In genomic region chr15:99370259-99370691, GRCm38 (mm10) we compare ENCODE assay signal across 8 mouse cellular contexts. TPM values are rescaled to one million over a fixed set of nuclear protein-coding genes. Genes with fewer than 3 reads are reported as not detected.
DNase-seq lines count a peak whose midpoint lies in the region; ATAC-seq and TF ChIP-seq lines count a peak whose summit lies in the region.

Gene Fmnl3, minus strand, starts transcription at chr15:99370482.

- peaks cover 8% of the 10 kb centered on the region for H3K27me3 ChIP-seq in CH12.LX (replicated peaks)
- H3K27me3 ChIP-seq in forebrain, embryonic 13.5 days = peaks cover 7% of the 10 kb centered on the region; the same call in 1 of the 2 replicates
- no peaks in the 10 kb centered on the region for H3K27me3 ChIP-seq in heart, postnatal 0 days (ENCODE audit: control insufficient read depth, insufficient read depth, low read length)
- peaks cover 47% of the 10 kb centered on the region for H3K27me3 ChIP-seq in liver, embryonic 15.5 days
- no peaks in the 10 kb centered on the region for H3K27me3 ChIP-seq in neural tube, embryonic 11.5 days (ENCODE audit: control insufficient read depth, insufficient read depth, low read length)
- H3K27me3 ChIP-seq in stomach, embryonic 16.5 days (ENCODE audit: control insufficient read depth, insufficient read depth, low read length) = peaks cover 3% of the 10 kb centered on the region; the same call in 1 of the 2 replicates

- peak within 1 kb of the TSS; percentile 83 for H3K4me2 ChIP-seq in CH12.LX (ENCODE audit: insufficient read depth, low read depth, poor library complexity, severe bottlenecking)
- peak within 1 kb of the TSS; percentile 73 for H3K4me2 ChIP-seq in forebrain, embryonic 13.5 days
- peak within 1 kb of the TSS; percentile 84 for H3K4me2 ChIP-seq in heart, postnatal 0 days (ENCODE audit: low read depth, low read length)
- peak within 1 kb of the TSS; percentile 70 for H3K4me2 ChIP-seq in liver, embryonic 15.5 days
- peak within 1 kb of the TSS; percentile 78 for H3K4me2 ChIP-seq in neural tube, embryonic 11.5 days (ENCODE audit: low read depth)
- H3K4me2 ChIP-seq in stomach, embryonic 16.5 days (ENCODE audit: low read depth, low read length) = peak within 1 kb of the TSS; percentile 78

- peak within 1 kb of the TSS; percentile 93 for H3K9ac ChIP-seq in CH12.LX (ENCODE audit: insufficient read depth, low read depth)
- peak within 1 kb of the TSS; percentile 87 for H3K9ac ChIP-seq in forebrain, embryonic 13.5 days
- H3K9ac ChIP-seq in heart, postnatal 0 days (replicated peaks; ENCODE audit: low read depth, low read length) = peak within 1 kb of the TSS; percentile 83
- H3K9ac ChIP-seq in liver, embryonic 15.5 days = peak within 1 kb of the TSS; percentile 56
- peak within 1 kb of the TSS; percentile 92 for H3K9ac ChIP-seq in neural tube, embryonic 11.5 days (ENCODE audit: low read length)
- H3K9ac ChIP-seq in stomach, embryonic 16.5 days (ENCODE audit: low read length) = peak within 1 kb of the TSS; percentile 91

- peak; percentile 97 for ATAC-seq in cerebellum, adult (ENCODE audit: insufficient number of reproducible peaks, low FRiP score, low TSS enrichment)
- peak; percentile 97 for ATAC-seq in forebrain, embryonic 13.5 days
- peak; percentile 97 for ATAC-seq in heart, postnatal 0 days (ENCODE audit: insufficient read depth, low read depth)
- ATAC-seq in liver, embryonic 15.5 days (ENCODE audit: insufficient read depth) = peak; percentile 80
- ATAC-seq in neural tube, embryonic 11.5 days (ENCODE audit: insufficient read depth, low FRiP score, low TSS enrichment) = peak; percentile 94
- ATAC-seq in stomach, embryonic 16.5 days (ENCODE audit: insufficient read depth, low FRiP score) = peak; percentile 96

- in situ Hi-C loops in CH12.LX (cut with MboI; ENCODE audit: low pct_ligation_motif_present, low pct_unique_long_range_greater_than_20kb, low sequenced_read_pairs) = loop anchor here (10.0 kb wide), 1 partner anchor 55 kb away; no protein-coding TSS in a partner anchor

- under 1% methylated on average over 36 of the region's 48 CpGs for WGBS in forebrain, embryonic 13.5 days
- under 1% methylated on average over 46 of the region's 48 CpGs for WGBS in heart, postnatal 0 days
- WGBS in liver, embryonic 15.5 days (ENCODE audit: insufficient replicate concordance) = under 1% methylated on average over 48 of the region's 48 CpGs
- WGBS in neural tube, embryonic 11.5 days = 0% methylated on average over 34 of the region's 48 CpGs
- under 1% methylated on average over 48 of the region's 48 CpGs for WGBS in stomach, embryonic 16.5 days

- peak; percentile 60; the same call in 1 of the 2 replicates for TF ChIP-seq POLR2A in CH12.LX (IDR thresholded peaks at IDR 0.05; ENCODE audit: low read depth, low read length)

- peaks cover 0 to 2% of the 10 kb centered on the region in 2 experiments for H3K36me3 ChIP-seq in CH12.LX (replicated peaks in 1 of 2; ENCODE audit: control insufficient read depth in 1 of 2, insufficient read depth in 1 of 2, low read length in 1 of 2)
- H3K36me3 ChIP-seq in forebrain, embryonic 13.5 days (ENCODE audit: poor library complexity, severe bottlenecking) = no peaks in the 10 kb centered on the region
- no peaks in the 10 kb centered on the region for H3K36me3 ChIP-seq in heart, postnatal 0 days (replicated peaks; ENCODE audit: control insufficient read depth, insufficient read depth, low read length)
- no peaks in the 10 kb centered on the region for H3K36me3 ChIP-seq in liver, embryonic 15.5 days (replicated peaks)
- H3K36me3 ChIP-seq in neural tube, embryonic 11.5 days (ENCODE audit: control insufficient read depth, insufficient read depth, low read length) = no peaks in the 10 kb centered on the region
- no peaks in the 10 kb centered on the region for H3K36me3 ChIP-seq in stomach, embryonic 16.5 days (ENCODE audit: control insufficient read depth, insufficient read depth, low read length)

- peaks cover 3 to 44% of the 10 kb centered on the region in 2 experiments; a peak in 3 of 4 replicates for H3K4me1 ChIP-seq in CH12.LX (ENCODE audit: control insufficient read depth in 1 of 2, insufficient read depth in 2 of 2)
- H3K4me1 ChIP-seq in forebrain, embryonic 13.5 days = peaks cover 14% of the 10 kb centered on the region
- no peaks in the 10 kb centered on the region; the same call in 1 of the 2 replicates for H3K4me1 ChIP-seq in heart, postnatal 0 days (ENCODE audit: control insufficient read depth, insufficient read depth)
- H3K4me1 ChIP-seq in liver, embryonic 15.5 days (replicated peaks) = peaks cover 25% of the 10 kb centered on the region
- H3K4me1 ChIP-seq in neural tube, embryonic 11.5 days (ENCODE audit: control insufficient read depth, insufficient read depth, low read length) = peaks cover 6% of the 10 kb centered on the region; the same call in 1 of the 2 replicates
- peaks cover 15% of the 10 kb centered on the region for H3K4me1 ChIP-seq in stomach, embryonic 16.5 days (ENCODE audit: control insufficient read depth, insufficient read depth, low read length)

- H3K79me2 ChIP-seq in CH12.LX (replicated peaks; ENCODE audit: control insufficient read depth, extremely low read depth, insufficient read depth, poor library complexity, severe bottlenecking) = peaks cover 32% of the 10 kb centered on the region

- peak; percentile 95 for DNase-seq in CH12.LX (ENCODE audit: extremely low read depth)
- DNase-seq in heart, postnatal 0 days (ENCODE audit: low spot score) = peak; percentile 85
- peak; percentile 95 to 98 for DNase-seq in kidney, postnatal 36 days
- DNase-seq in neural tube, embryonic 11.5 days (ENCODE audit: low spot score) = peak; percentile 96

- peak within 1 kb of the TSS; percentile 59 to 84 (median 77) for H3K4me3 ChIP-seq in CH12.LX (replicated peaks in 1 of 3; ENCODE audit: low read depth in 2 of 3, low read length in 2 of 3, poor library complexity in 1 of 3)
- peak within 1 kb of the TSS; percentile 79 for H3K4me3 ChIP-seq in forebrain, embryonic 13.5 days
- peak within 1 kb of the TSS; percentile 79 for H3K4me3 ChIP-seq in heart, postnatal 0 days (ENCODE audit: low read depth, low read length)
- peak within 1 kb of the TSS; percentile 61 for H3K4me3 ChIP-seq in liver, embryonic 15.5 days (replicated peaks)
- peak within 1 kb of the TSS; percentile 85 for H3K4me3 ChIP-seq in neural tube, embryonic 11.5 days (ENCODE audit: low read depth, low read length)
- H3K4me3 ChIP-seq in stomach, embryonic 16.5 days (replicated peaks; ENCODE audit: low read length) = peak within 1 kb of the TSS; percentile 84

- no peaks in the 10 kb centered on the region for H3K9me3 ChIP-seq in CH12.LX (replicated peaks; ENCODE audit: low read length)
- no peaks in the 10 kb centered on the region for H3K9me3 ChIP-seq in forebrain, embryonic 13.5 days (replicated peaks)
- H3K9me3 ChIP-seq in heart, postnatal 0 days (replicated peaks; ENCODE audit: control insufficient read depth, low read length) = no peaks in the 10 kb centered on the region
- H3K9me3 ChIP-seq in liver, embryonic 15.5 days (replicated peaks) = no peaks in the 10 kb centered on the region
- H3K9me3 ChIP-seq in neural tube, embryonic 11.5 days (ENCODE audit: control insufficient read depth, low read length) = no peaks in the 10 kb centered on the region
- H3K9me3 ChIP-seq in stomach, embryonic 16.5 days (replicated peaks; ENCODE audit: control insufficient read depth, low read length) = no peaks in the 10 kb centered on the region

- TF ChIP-seq EP300 in CH12.LX (IDR thresholded peaks at IDR 0.05; ENCODE audit: low read length) = no peak
- no peak for TF ChIP-seq EP300 in heart, postnatal 0 days (IDR thresholded peaks at IDR 0.05; ENCODE audit: low read depth)

- H3K27ac ChIP-seq in CH12.LX (ENCODE audit: insufficient read depth, low read depth) = peak within 1 kb of the TSS; percentile 34; the same call in 1 of the 2 replicates
- H3K27ac ChIP-seq in forebrain, embryonic 13.5 days = peak within 1 kb of the TSS; percentile 72
- H3K27ac ChIP-seq in heart, postnatal 0 days (ENCODE audit: low read depth) = peak within 1 kb of the TSS; percentile 86
- H3K27ac ChIP-seq in liver, embryonic 15.5 days (replicated peaks) = no peak within 1 kb of the TSS; the same call in 1 of the 2 replicates
- peak within 1 kb of the TSS; percentile 88 for H3K27ac ChIP-seq in neural tube, embryonic 11.5 days (ENCODE audit: low read depth, low read length)
- peak within 1 kb of the TSS; percentile 92 for H3K27ac ChIP-seq in stomach, embryonic 16.5 days (ENCODE audit: low read length)

- TF ChIP-seq RAD21 in CH12.LX (IDR thresholded peaks at IDR 0.05; ENCODE audit: low read depth, low read length) = peak; percentile 96

- dilution Hi-C loops in CH12.LX (cut with MboI; ENCODE audit: extremely low pct_ligation_motif_present, extremely low pct_unique_long_range_greater_than_20kb, low sequenced_read_pairs) = no loop called here

- TF ChIP-seq CTCF in CH12.LX (conservative IDR thresholded peaks at IDR 0.05 in 1 of 2, IDR thresholded peaks at IDR 0.05 in 1 of 2; ENCODE audit: low read depth in 2 of 2, low read length in 2 of 2) = peak in 1 of 2 experiments; percentile 99; a peak in 3 of 4 replicates
- peak; percentile 98 for TF ChIP-seq CTCF in heart, postnatal 0 days (IDR thresholded peaks at IDR 0.05; ENCODE audit: low read depth)

TF ChIP-seq in CH12.LX, 34 proteins besides CTCF, POLR2A, EP300 and RAD21 (continues in another document):
- TF ChIP-seq TBP (conservative IDR thresholded peaks at IDR 0.05; ENCODE audit: low read depth, low read length) (no peak), MAX (IDR thresholded peaks at IDR 0.05; ENCODE audit: low read length) (peak; percentile 90), ZNF384 (IDR thresholded peaks at IDR 0.05; ENCODE audit: low read depth, low read length) (no peak; the same call in 1 of the 2 replicates), ZKSCAN1 (IDR thresholded peaks at IDR 0.05; ENCODE audit: borderline replicate concordance, low read depth, low read length) (no peak), MEF2A (IDR thresholded peaks at IDR 0.05; ENCODE audit: borderline replicate concordance, low read depth, low read length) (peak; percentile 88), KAT2A (IDR thresholded peaks at IDR 0.05; ENCODE audit: insufficient replicate concordance, low read length) (0 out of 2 replicates have a peak, but pooled peaks have one; percentile 61), JUND (conservative IDR thresholded peaks at IDR 0.05; ENCODE audit: low read depth, low read length) (no peak), CHD2 (IDR thresholded peaks at IDR 0.05; ENCODE audit: low read length) (peak; percentile 92)

RNA-seq across cellular contexts. Expression of gene Fmnl3, which starts in this region (rescaled TPM):
- total RNA-seq in CH12.LX (2012; rRNA removed) (28.6 and 28.8 TPM in 2 replicates), CH12.LX (2014; rRNA removed) (23.5 and 24.2 TPM in 2 replicates)
- 49.3 and 50.6 TPM in 2 replicates for polyA plus RNA-seq in CH12.LX (2012; ENCODE audit: insufficient read length, low read depth)
- 8.1 and 8.2 TPM in 2 replicates for polyA plus RNA-seq in forebrain, embryonic 13.5 days (2015; fragmentation: Nextera tagmentation; extraction: Ambion mirVana)
- total RNA-seq in heart, postnatal 0 days (2014; rRNA removed; ENCODE audit: low replicate concordance) = 18.2 and 21.6 TPM in 2 replicates
- polyA plus RNA-seq in heart, postnatal 0 days (2015; fragmentation: Nextera tagmentation; extraction: Ambion mirVana) = 10.1 and 12.1 TPM in 2 replicates
- 3.5 and 3.8 TPM in 2 replicates for polyA plus RNA-seq in liver, embryonic 15.5 days (2015; fragmentation: Nextera tagmentation; extraction: Ambion mirVana)
- polyA plus RNA-seq in neural tube, embryonic 11.5 days (2014; fragmentation: Nextera tagmentation; extraction: Ambion mirVana) = 13.7 and 14.5 TPM in 2 replicates
- 14.2 and 16.6 TPM in 2 replicates for polyA plus RNA-seq in stomach, embryonic 16.5 days (2015; fragmentation: Nextera tagmentation; extraction: Ambion mirVana)
